Mouse (Mus musculus) lung, embryonic 15.5 days (tissue): ENCODE measurements around the gene Pfdn6. TPM values are rescaled to one million over a fixed set of nuclear protein-coding genes. Genes with fewer than 3 reads are reported as not detected.
"Not testable (repeated sequence)": the region's sequence is repeated elsewhere in the genome, so short reads cannot be mapped to it uniquely, and the experiment has no call there.

ENCODE experiments used
- ATAC-seq: fragments of 200-750 bp; cut with Nextera tagmentation; 2 replicates; pipeline ENCODE4 v1.8.0; 2017; ENCODE audit warnings: moderate number of reproducible peaks, borderline replicate concordance; ENCODE audit not compliant: low FRiP score, low TSS enrichment; ENCODE audit errors: extremely low read depth
- H3K27ac ChIP-seq: fragments of 300-500 bp; sonication (generic); 2 replicates; pipeline ENCODE4 v1.5.1; 2015; ENCODE audit warnings: moderate library complexity, mild to moderate bottlenecking, inconsistent platforms
- H3K27me3 ChIP-seq: fragments of 300-500 bp; sonication (generic); 2 replicates; pipeline ENCODE4 v1.6.1; 2015; ENCODE audit warnings: inconsistent platforms
- H3K36me3 ChIP-seq: fragments of 300-500 bp; sonication (generic); 2 replicates; pipeline ENCODE4 v1.6.1; 2015; ENCODE audit warnings: inconsistent platforms
- H3K4me1 ChIP-seq: fragments of 300-500 bp; sonication (generic); 2 replicates; pipeline ENCODE4 v1.6.1; 2015; ENCODE audit warnings: inconsistent platforms
- H3K4me2 ChIP-seq: fragments of 300-500 bp; sonication (generic); 2 replicates; pipeline ENCODE4 v1.6.1; 2015; ENCODE audit warnings: inconsistent platforms, mild to moderate bottlenecking, moderate library complexity
- H3K4me3 ChIP-seq: fragments of 300-500 bp; sonication (generic); 2 replicates; pipeline ENCODE4 v1.5.1; 2015; ENCODE audit warnings: mild to moderate bottlenecking, inconsistent platforms
- H3K9ac ChIP-seq: fragments of 300-500 bp; sonication (generic); 2 replicates; pipeline ENCODE4 v1.6.1; 2015; ENCODE audit warnings: inconsistent platforms
- H3K9me3 ChIP-seq: fragments of 300-500 bp; sonication (generic); 2 replicates; pipeline ENCODE4 v1.6.1; 2016; ENCODE audit warnings: inconsistent platforms
- WGBS: fragments of 180-500 bp; shearing (Covaris S2); methylation state at CpG from one replicate; pipeline ENCODE4 v1.1.7; 2015; 5-methylcytosine and 5-hydroxymethylcytosine counted together
- polyA plus RNA-seq: library from polyadenylated mRNA; unstranded; fragments of >200 nt; fragmentation: Nextera tagmentation; extraction: Ambion mirVana; gene quantifications from 2 replicates; pipeline ENCODE4 v1.2.1, GENCODE M21; 2015

The Pfdn6 gene
- 137 and 153 TPM in 2 replicates for polyA plus RNA-seq

DNA sequence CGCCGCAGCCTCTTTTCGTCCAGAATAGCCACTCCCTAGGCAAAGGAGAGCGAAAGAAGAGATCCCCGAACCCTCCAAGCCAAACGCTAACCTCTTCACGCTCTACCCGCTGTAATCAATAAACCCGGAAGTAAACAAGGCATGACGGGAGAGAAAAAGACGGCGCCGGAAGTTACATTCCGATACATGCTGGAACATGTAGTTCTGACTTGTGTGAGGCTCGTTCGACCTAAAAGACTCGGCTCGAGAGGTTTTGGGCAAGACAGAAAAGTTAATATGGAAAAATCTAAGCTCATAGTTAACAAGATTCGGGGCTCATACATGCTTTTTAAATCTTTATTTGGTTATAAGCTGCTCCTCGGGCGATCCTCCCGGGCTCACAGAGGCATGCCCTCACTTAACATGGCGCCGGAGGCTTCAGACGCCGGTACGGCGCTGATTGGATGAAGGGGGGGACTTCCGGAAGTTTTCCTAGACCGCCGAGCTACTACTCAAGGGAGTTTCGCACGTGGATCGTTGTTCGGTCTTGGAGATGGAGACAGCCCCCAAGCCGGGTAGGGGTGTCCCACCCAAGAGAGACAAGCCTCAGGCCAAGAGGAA is at the start of gene Pfdn6, which contains the start of gene Wdr46:
Pfdn6 (minus strand) TSS at position 138 of the 600 bp plus-strand sequence.
Wdr46 (plus strand) TSS at position 455 of the 600 bp plus-strand sequence.
- Histone ChIP-seq H3K27ac (no peak within 1 kb of the TSS; the same call in 1 of the 2 replicates), H3K4me1 (peaks cover 21% of the 10 kb centered on the region), H3K4me2 (peak within 1 kb of the TSS; percentile 94), H3K36me3 (peaks cover 41% of the 10 kb centered on the region; the same call in 1 of the 2 replicates), H3K9me3 (no peaks in the 10 kb centered on the region), H3K27me3 (no peaks in the 10 kb centered on the region), H3K9ac (peak within 1 kb of the TSS; percentile 78), H3K4me3 (peak within 1 kb of the TSS; percentile 93)
- WGBS = under 1% methylated on average over 36 of the region's 36 CpGs
- peak; percentile 87 for ATAC-seq

DNA sequence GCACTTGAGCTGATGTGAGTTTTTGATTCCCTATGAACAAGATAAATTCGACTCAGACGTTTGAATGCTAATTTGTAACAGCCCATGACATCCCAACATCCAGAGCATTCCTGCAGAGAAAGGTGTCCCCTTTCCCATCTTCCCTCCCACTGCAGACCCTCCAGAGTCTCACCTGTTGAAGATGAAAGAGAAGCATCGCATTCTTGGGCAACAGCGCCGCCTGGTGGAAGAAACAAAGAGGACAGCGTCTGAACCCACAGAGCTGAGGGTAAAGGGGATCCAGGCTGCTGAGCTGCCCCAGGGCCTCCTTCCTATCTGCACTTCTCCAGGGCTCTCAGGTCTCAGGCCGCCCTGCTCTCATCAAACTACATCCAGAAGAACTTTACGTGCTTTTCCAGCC is 42.0 kb upstream of the Pfdn6 start:
- Histone ChIP-seq H3K4me1 (peaks cover 37% of the 10 kb centered on the region), H3K27me3 (peaks cover 36% of the 10 kb centered on the region), H3K4me2 (peak overlapping the region; percentile 78; the same call in 1 of the 2 replicates)
- H3K36me3 ChIP-seq, ATAC-seq, H3K4me3 ChIP-seq, H3K9me3 ChIP-seq, H3K27ac ChIP-seq, H3K9ac ChIP-seq: not testable (repeated sequence)
- WGBS = 6% methylated on average over 8 of the region's 8 CpGs

GRCm38 (mm10) chr17:33981192-33981909 is 41.2 kb upstream of the Pfdn6 start:
- peak overlapping the region; percentile 78 for H3K4me2 ChIP-seq
- peaks cover 40% of the 10 kb centered on the region for H3K27me3 ChIP-seq
- H3K9me3 ChIP-seq, H3K36me3 ChIP-seq: not testable (repeated sequence)
- peak overlapping the region; percentile 84 for H3K27ac ChIP-seq
- H3K9ac ChIP-seq = peak overlapping the region; percentile 43
- peak; percentile 92 for ATAC-seq
- peak overlapping the region; percentile 50 for H3K4me3 ChIP-seq
- peaks cover 37% of the 10 kb centered on the region for H3K4me1 ChIP-seq
- whole genome bisulfite sequencing = under 1% methylated on average over 27 of the region's 27 CpGs

DNA sequence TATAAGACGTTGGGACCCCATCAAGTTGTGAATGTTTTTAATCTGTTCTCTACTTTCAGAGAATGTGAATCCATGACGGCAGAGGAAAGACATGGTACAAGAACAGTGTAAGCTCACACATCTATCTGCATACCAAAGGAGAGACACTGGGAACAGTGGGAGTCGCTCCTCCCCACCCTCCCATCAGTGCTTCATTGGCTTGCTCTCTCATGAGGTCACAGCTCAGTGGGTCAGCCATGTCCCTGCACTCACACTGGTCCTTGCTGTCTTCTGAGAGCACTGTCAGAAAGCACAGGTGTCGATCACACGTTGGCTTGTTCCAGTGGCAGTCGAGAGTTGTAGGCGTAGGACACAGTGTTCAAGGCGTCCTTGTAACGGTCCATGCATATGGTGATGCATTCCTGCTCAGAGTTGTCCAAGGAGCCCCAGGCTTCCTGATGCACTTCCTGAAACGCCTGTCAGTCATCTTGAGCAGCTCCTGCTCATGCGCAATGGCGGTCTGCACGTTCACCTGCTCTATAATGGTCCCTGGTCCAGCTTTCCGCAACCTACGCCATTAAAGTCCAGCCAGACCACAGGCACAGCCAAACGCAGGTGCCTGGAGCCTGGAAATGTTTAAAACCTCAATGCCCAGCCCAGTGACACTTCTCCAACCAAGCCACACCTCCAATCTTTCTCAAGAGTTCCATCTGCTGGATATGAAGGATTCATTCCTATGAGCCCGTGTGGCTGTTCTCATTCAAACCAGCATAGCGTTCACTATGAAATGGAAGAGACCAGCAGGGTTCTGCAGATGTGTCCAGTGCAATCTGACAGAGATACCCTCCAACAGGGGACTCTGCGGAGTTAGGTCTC is 40.3 kb upstream of the Pfdn6 start:
- H3K4me2 ChIP-seq = peak overlapping the region; percentile 78

DNA sequence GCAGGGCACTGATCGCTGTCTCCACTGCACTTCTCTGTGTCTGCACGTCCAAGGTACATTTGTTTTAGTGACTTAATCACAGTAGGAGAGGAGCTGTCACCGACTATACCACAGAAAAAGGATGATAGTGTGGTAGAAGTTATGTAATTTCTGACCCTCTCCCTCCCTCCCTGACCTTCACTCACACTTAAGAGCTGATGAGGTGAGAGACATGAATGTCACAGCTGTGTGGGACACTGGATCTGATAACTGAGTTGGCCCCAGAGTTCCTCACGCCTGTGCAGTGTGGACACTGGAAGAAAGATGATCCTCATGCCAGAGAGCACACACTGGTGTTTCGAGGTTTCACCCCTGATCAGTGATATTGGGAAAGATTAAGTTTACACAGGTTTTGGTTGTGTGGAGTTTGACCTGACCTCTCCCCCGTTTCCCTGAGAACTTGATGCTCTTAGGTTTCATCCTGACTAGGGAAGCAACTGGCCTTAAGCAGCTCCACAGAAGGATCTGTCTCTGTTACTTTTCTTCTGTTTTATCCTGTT is 39.4 kb upstream of the Pfdn6 start:
- no peak overlapping the region for H3K9ac ChIP-seq
- H3K27ac ChIP-seq = no peak overlapping the region
- ATAC-seq = no peak
- no peak overlapping the region for H3K4me2 ChIP-seq
- no peak overlapping the region for H3K4me3 ChIP-seq
- H3K27me3 ChIP-seq = peaks cover 46% of the 10 kb centered on the region
- no peaks in the 10 kb centered on the region for H3K9me3 ChIP-seq
- H3K4me1 ChIP-seq = peaks cover 37% of the 10 kb centered on the region
- no peaks in the 10 kb centered on the region for H3K36me3 ChIP-seq
- 36% methylated on average over 6 of the region's 6 CpGs for WGBS

More for the DNA sequence above, 40.3 kb upstream of the Pfdn6 start:
- WGBS = 64% methylated on average over 19 of the region's 19 CpGs
- Histone ChIP-seq H3K27ac (peak overlapping the region; percentile 76), H3K9ac (peak overlapping the region; percentile 16; the same call in 1 of the 2 replicates), H3K9me3 (no peaks in the 10 kb centered on the region), H3K4me3 (peak overlapping the region; percentile 50), H3K27me3 (peaks cover 46% of the 10 kb centered on the region), H3K36me3 (no peaks in the 10 kb centered on the region), H3K4me1 (peaks cover 37% of the 10 kb centered on the region)
- ATAC-seq = no peak

DNA sequence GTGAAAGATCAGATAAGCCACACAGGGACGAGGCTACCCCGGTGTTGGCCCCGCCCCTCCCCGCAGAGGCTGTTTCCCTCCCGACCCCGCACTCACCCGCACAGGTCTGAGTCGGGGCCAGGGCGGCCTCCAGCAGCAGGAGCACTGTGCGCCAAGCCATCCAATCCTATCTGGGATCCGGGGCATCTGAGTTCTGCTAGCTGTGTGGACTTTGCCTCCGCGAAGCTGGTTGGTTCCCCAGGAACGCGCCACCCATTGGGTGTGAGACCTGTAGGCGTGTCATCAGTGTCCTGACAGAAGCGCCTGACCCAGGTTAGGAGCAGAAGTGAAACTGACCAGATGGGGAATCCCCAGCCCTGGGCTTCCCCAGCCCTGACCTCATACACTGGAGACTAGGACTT is 38.5 kb upstream of the Pfdn6 start:
- peak; percentile 44; the same call in 1 of the 2 replicates for ATAC-seq
- H3K9ac ChIP-seq = no peak overlapping the region

DNA sequence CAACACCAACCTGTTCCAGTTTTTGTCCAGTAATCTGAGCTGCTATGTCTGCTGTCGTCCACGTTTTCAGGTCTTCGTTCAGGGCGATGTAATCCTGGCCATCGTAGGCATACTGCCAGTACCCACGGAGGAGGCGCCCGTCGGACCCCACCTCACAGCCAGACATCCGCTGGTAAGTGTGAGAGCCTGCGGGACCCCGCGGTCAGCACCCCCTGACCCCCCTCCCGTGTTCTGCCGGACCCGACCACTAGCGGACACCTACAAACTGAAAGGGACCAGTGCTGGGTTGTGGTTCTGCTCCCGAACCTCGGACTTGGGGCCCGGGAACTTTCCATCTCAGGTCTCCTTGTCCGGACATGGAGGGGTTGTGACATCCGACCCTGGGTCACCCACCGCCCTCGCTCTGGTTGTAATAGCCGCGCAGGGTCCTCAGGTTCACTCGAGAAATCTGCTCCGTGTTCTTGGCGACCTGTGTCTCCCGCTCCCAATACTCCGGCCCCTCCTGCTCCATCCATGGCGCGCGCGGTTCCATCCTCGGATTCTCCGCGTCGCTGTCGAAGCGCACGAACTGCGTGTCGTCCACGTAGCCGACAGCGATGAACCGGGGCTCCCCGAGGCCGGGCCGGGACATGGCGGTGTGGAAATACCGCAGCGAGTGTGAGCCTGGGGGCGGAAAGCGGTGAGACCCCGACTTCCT is 37.9 kb upstream of the Pfdn6 start:
- Histone ChIP-seq H3K36me3 (no peaks in the 10 kb centered on the region), H3K9ac (no peak overlapping the region), H3K4me3 (peak overlapping the region; percentile 34), H3K27ac (no peak overlapping the region), H3K4me1 (peaks cover 37% of the 10 kb centered on the region), H3K4me2 (peak overlapping the region; percentile 62), H3K27me3 (peaks cover 46% of the 10 kb centered on the region), H3K9me3 (no peaks in the 10 kb centered on the region)
- ATAC-seq = no peak
- 2% methylated on average over 57 of the region's 57 CpGs for WGBS

More for the DNA sequence above, 38.5 kb upstream of the Pfdn6 start:
- H3K27ac ChIP-seq = no peak overlapping the region
- H3K4me3 ChIP-seq = peak overlapping the region; percentile 34
- H3K4me1 ChIP-seq = peaks cover 37% of the 10 kb centered on the region
- H3K27me3 ChIP-seq = peaks cover 46% of the 10 kb centered on the region
- H3K9me3 ChIP-seq = no peaks in the 10 kb centered on the region
- no peaks in the 10 kb centered on the region for H3K36me3 ChIP-seq
- H3K4me2 ChIP-seq = peak overlapping the region; percentile 62
- 1% methylated on average over 16 of the region's 17 CpGs for WGBS

DNA sequence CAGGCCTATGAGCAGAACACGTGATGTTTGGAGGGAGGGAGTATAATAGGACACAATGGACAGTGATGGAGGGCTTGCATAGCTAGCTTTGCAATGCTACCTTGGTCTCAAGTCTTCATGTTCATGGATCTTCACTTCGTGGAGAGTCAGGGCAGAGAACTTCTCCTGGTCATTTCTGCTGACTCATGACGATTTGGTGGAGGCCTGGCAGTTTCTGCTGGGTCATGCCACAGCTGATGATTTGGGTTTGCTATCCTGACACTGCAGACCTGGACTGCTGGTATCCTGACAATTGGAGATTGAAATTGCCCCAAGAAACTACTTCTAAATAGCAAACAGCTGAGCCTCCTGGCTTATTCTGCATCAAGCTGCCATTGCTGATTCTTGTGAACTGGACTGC is 33.4 kb upstream of the Pfdn6 start:
- Histone ChIP-seq H3K4me1 (peaks cover 10% of the 10 kb centered on the region), H3K36me3 (no peaks in the 10 kb centered on the region), H3K4me2 (no peak overlapping the region), H3K4me3 (no peak overlapping the region), H3K27ac (no peak overlapping the region), H3K9me3 (no peaks in the 10 kb centered on the region), H3K27me3 (peaks cover 28% of the 10 kb centered on the region), H3K9ac (no peak overlapping the region)
- WGBS = 42% methylated on average over 3 of the region's 3 CpGs
- no peak for ATAC-seq

DNA sequence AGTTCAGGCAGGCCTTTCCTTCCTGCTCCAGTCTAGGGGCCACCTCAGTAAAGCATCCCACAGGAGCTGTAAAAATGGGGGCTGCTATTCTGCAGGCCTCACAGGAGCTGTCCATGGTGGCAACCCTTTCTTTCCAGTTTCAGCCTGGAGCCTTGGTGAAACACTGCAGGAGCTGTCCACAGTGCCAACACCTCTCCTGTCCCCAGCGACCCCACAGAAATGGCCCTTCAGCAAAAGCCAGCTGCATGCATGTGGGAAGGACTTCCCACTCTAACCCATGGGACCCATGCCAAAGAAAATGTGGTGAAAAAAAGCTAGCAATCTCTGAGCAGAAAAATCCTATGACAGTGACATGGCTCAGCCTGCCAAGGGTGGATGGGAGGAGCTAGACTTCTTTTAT is 32.5 kb upstream of the Pfdn6 start:
- peaks cover under 1% of the 10 kb centered on the region for H3K4me1 ChIP-seq
- WGBS = 4% methylated on average over 1 of the region's 1 CpGs
- no peak overlapping the region for H3K4me2 ChIP-seq
- no peak overlapping the region for H3K9ac ChIP-seq
- no peaks in the 10 kb centered on the region for H3K9me3 ChIP-seq
- H3K27me3 ChIP-seq = peaks cover 19% of the 10 kb centered on the region
- no peaks in the 10 kb centered on the region for H3K36me3 ChIP-seq
- no peak overlapping the region for H3K27ac ChIP-seq
- peak; percentile 65; the same call in 1 of the 2 replicates for ATAC-seq
- no peak overlapping the region for H3K4me3 ChIP-seq

- H3K27ac ChIP-seq = no peak overlapping the region
- no peak overlapping the region for H3K9ac ChIP-seq
- no peaks in the 10 kb centered on the region for H3K9me3 ChIP-seq
- H3K27me3 ChIP-seq = no peaks in the 10 kb centered on the region; the same call in 1 of the 2 replicates
- H3K4me3 ChIP-seq = no peak overlapping the region
- H3K4me1 ChIP-seq = no peaks in the 10 kb centered on the region
- no peak for ATAC-seq
- peaks cover 8% of the 10 kb centered on the region; the same call in 1 of the 2 replicates for H3K36me3 ChIP-seq
- H3K4me2 ChIP-seq = no peak overlapping the region
- WGBS = 76% methylated on average over 4 of the region's 4 CpGs
Measured at GRCm38 (mm10) chr17:33969394-33969793, 29.3 kb upstream of the Pfdn6 start.

GRCm38 (mm10) chr17:33968927-33969326 is 28.8 kb upstream of the Pfdn6 start:
- H3K27ac ChIP-seq = no peak overlapping the region
- WGBS = 28% methylated on average over 5 of the region's 5 CpGs
- H3K4me3 ChIP-seq = no peak overlapping the region
- no peak overlapping the region for H3K4me2 ChIP-seq
- no peak for ATAC-seq
- no peaks in the 10 kb centered on the region for H3K4me1 ChIP-seq
- no peaks in the 10 kb centered on the region for H3K9me3 ChIP-seq
- H3K9ac ChIP-seq = no peak overlapping the region
- H3K36me3 ChIP-seq = peaks cover 8% of the 10 kb centered on the region; the same call in 1 of the 2 replicates
- no peaks in the 10 kb centered on the region; the same call in 1 of the 2 replicates for H3K27me3 ChIP-seq
